Mouse (Mus musculus) bone marrow macrophage, adult 2 months (primary cell): ENCODE results near the gene Tmbim6.

Experiments used
- CTCF ChIP-seq: IDR thresholded peaks from 2 replicates; pipeline ENCODE4 v1.5.1; 2012; ENCODE audit warnings: low read depth, mild to moderate bottlenecking, low read length, moderate library complexity
- POLR2A ChIP-seq: IDR thresholded peaks from 2 replicates; pipeline ENCODE4 v1.6.1; 2012; ENCODE audit warnings: mild to moderate bottlenecking, low read depth, low read length, borderline replicate concordance

- no peak; the same call in 1 of the 2 replicates for TF ChIP-seq CTCF
- no peak for TF ChIP-seq POLR2A
Observed at GRCm38 (mm10) chr15:99393386-99394252, 937 bp downstream of the Tmbim6 start.
